8 mouse cellular contexts compared by ENCODE assay signal in the genomic region with DNA sequence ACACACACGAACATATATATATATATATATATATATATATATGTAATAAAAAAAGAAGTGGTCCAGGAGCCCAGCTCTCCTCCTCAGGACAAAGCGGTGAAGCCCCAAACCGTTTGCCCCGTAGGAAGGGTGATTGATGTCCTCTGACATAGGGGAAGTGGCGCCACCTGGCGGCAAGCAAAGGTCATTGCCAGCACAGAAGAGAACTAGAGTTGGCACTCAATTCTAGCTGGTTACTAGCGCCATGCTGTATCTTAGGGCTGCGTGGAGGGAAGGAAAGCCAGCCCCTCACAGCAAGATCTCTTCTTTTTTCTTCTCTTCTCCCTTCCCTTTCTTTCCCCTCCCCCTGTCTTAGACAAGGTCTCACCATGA. TPM values are rescaled to one million over a fixed set of nuclear protein-coding genes. Genes with fewer than 3 reads are reported as not detected.
DNase-seq lines count a peak whose midpoint lies in the region; ATAC-seq and TF ChIP-seq lines count a peak whose summit lies in the region.

No protein-coding gene starts in this region.

- H3K9me3 ChIP-seq in hindbrain, embryonic 10.5 days: no peaks in the 10 kb centered on the region
- no peaks in the 10 kb centered on the region for H3K9me3 ChIP-seq in hindbrain, embryonic 16.5 days (ENCODE audit: control insufficient read depth, low read length)
- H3K9me3 ChIP-seq in MEL (replicated peaks; ENCODE audit: insufficient read depth, low read length): no peaks in the 10 kb centered on the region

- 14% methylated on average over 8 of the region's 8 CpGs for WGBS in hindbrain, embryonic 10.5 days
- WGBS in hindbrain, embryonic 16.5 days: 15% methylated on average over 8 of the region's 8 CpGs
- WGBS in liver, adult 2 months: 17% methylated on average over 8 of the region's 8 CpGs

- peak; percentile 86 to 95 (median 91) for TF ChIP-seq CTCF in MEL (IDR thresholded peaks at IDR 0.05 in 2 of 3, conservative IDR thresholded peaks at IDR 0.05 in 1 of 3; ENCODE audit: control insufficient read depth in 1 of 3, insufficient read depth in 1 of 3, low read depth in 2 of 3, low read length in 3 of 3, poor library complexity in 1 of 3, severe bottlenecking in 1 of 3)
- TF ChIP-seq CTCF in liver, adult 2 months (IDR thresholded peaks at IDR 0.05; ENCODE audit: low read depth, low read length): peak; percentile 96

- H3K4me1 ChIP-seq in hindbrain, embryonic 10.5 days (replicated peaks): peaks cover 14% of the 10 kb centered on the region
- H3K4me1 ChIP-seq in hindbrain, embryonic 16.5 days (ENCODE audit: control insufficient read depth, insufficient read depth, low read depth, low read length): no peaks in the 10 kb centered on the region
- H3K4me1 ChIP-seq in MEL (ENCODE audit: control insufficient read depth in 1 of 2, insufficient read depth in 2 of 2, low read length in 2 of 2): no peaks in the 10 kb centered on the region
- H3K4me1 ChIP-seq in liver, adult 2 months (ENCODE audit: control insufficient read depth, insufficient read depth, low read length): no peaks in the 10 kb centered on the region

- no peak for ATAC-seq in hindbrain, embryonic 16.5 days

- no peak overlapping the region for H3K9ac ChIP-seq in hindbrain, embryonic 16.5 days (ENCODE audit: low read depth, low read length)
- H3K9ac ChIP-seq in MEL (ENCODE audit: control insufficient read depth, low read depth, low read length, poor library complexity, severe bottlenecking): no peak overlapping the region
- H3K9ac ChIP-seq in liver, adult 2 months (ENCODE audit: low read depth, low read length): no peak overlapping the region

- TF ChIP-seq RAD21 in MEL (IDR thresholded peaks at IDR 0.05; ENCODE audit: low read depth, low read length): peak; percentile 67

- no peak for TF ChIP-seq POLR2A in MEL (IDR thresholded peaks at IDR 0.05; ENCODE audit: control insufficient read depth in 1 of 2, insufficient read depth in 1 of 2, low read depth in 1 of 2, low read length in 2 of 2, poor library complexity in 1 of 2)
- TF ChIP-seq POLR2A in liver, adult 2 months (IDR thresholded peaks at IDR 0.05; ENCODE audit: extremely low read depth, insufficient read depth, low read length): no peak

- DNase-seq in hindbrain, embryonic 10.5 days (ENCODE audit: low spot score): peak; percentile 52
- DNase-seq in 416B (ENCODE audit: low read depth) (peak; percentile 70), MEL (ENCODE audit: low read depth, low spot score) (peak; percentile 64)
- peak; percentile 52 to 75 for DNase-seq in cerebellum, postnatal 25 days
- peak; percentile 33 for DNase-seq in liver, adult 2 months (ENCODE audit: extremely low read depth, low read depth, low spot score)
- peak; percentile 40 to 61 for DNase-seq in spleen, postnatal 36 days (ENCODE audit: low spot score in 2 of 2)
- DNase-seq in right cerebral cortex, postnatal 25 days: no peak

- H3K4me3 ChIP-seq in hindbrain, embryonic 10.5 days: no peak overlapping the region
- H3K4me3 ChIP-seq in hindbrain, embryonic 16.5 days (ENCODE audit: low read length): no peak overlapping the region
- no peak overlapping the region for H3K4me3 ChIP-seq in MEL (ENCODE audit: control insufficient read depth in 1 of 2, insufficient read depth in 1 of 2, low read depth in 2 of 2, low read length in 2 of 2)
- H3K4me3 ChIP-seq in liver, adult 2 months (ENCODE audit: insufficient read depth, low read depth, low read length): no peak overlapping the region

- no peaks in the 10 kb centered on the region for H3K79me2 ChIP-seq in MEL (ENCODE audit: control insufficient read depth, insufficient read depth, low read length, poor library complexity)
- no peaks in the 10 kb centered on the region for H3K79me2 ChIP-seq in liver, adult 2 months (ENCODE audit: control insufficient read depth, insufficient read depth, low read length)

- no peak overlapping the region for H3K27ac ChIP-seq in hindbrain, embryonic 10.5 days
- no peak overlapping the region for H3K27ac ChIP-seq in hindbrain, embryonic 16.5 days (ENCODE audit: low read depth, low read length)
- H3K27ac ChIP-seq in MEL (ENCODE audit: control insufficient read depth, low read depth, low read length): no peak overlapping the region
- H3K27ac ChIP-seq in liver, adult 2 months (replicated peaks; ENCODE audit: insufficient read depth, low read depth, low read length): no peak overlapping the region

- no peak overlapping the region for H3K4me2 ChIP-seq in hindbrain, embryonic 16.5 days (ENCODE audit: low read length)

- H3K36me3 ChIP-seq in hindbrain, embryonic 10.5 days: no peaks in the 10 kb centered on the region
- H3K36me3 ChIP-seq in hindbrain, embryonic 16.5 days (ENCODE audit: control insufficient read depth, insufficient read depth, low read length): no peaks in the 10 kb centered on the region
- H3K36me3 ChIP-seq in MEL (ENCODE audit: control insufficient read depth in 1 of 2, insufficient read depth in 2 of 2, low read length in 2 of 2): no peaks in the 10 kb centered on the region
- no peaks in the 10 kb centered on the region for H3K36me3 ChIP-seq in liver, adult 2 months (ENCODE audit: control insufficient read depth, insufficient read depth, low read length)

- TF ChIP-seq EP300 in MEL (IDR thresholded peaks at IDR 0.05; ENCODE audit: low read depth in 1 of 2, low read length in 2 of 2): no peak

- H3K27me3 ChIP-seq in hindbrain, embryonic 10.5 days (ENCODE audit: insufficient read depth, poor library complexity, severe bottlenecking): 0 out of 2 replicates have a peak, but pooled peaks cover 3% of the 10 kb centered on the region
- H3K27me3 ChIP-seq in hindbrain, embryonic 16.5 days (replicated peaks; ENCODE audit: control insufficient read depth, insufficient read depth, low read length): no peaks in the 10 kb centered on the region; the same call in 1 of the 2 replicates
- H3K27me3 ChIP-seq in MEL (ENCODE audit: control insufficient read depth in 1 of 2, insufficient read depth in 2 of 2, low read length in 2 of 2): peaks cover 0 to 7% of the 10 kb centered on the region in 2 experiments; a peak in 2 of 4 replicates
- no peaks in the 10 kb centered on the region for H3K27me3 ChIP-seq in liver, adult 2 months (ENCODE audit: control insufficient read depth, insufficient read depth, low read length)

TF ChIP-seq in MEL, 35 proteins besides CTCF, POLR2A, EP300 and RAD21:
- TF ChIP-seq SMC3 (IDR thresholded peaks at IDR 0.05; ENCODE audit: low read depth, low read length): peak; percentile 91
- no peak for TF ChIP-seq MAFK (IDR thresholded peaks at IDR 0.05; ENCODE audit: borderline replicate concordance, low read depth, low read length)
- TF ChIP-seq MAX (IDR thresholded peaks at IDR 0.05; ENCODE audit: low read length): no peak
- peak; percentile 69 for TF ChIP-seq ZC3H11A (IDR thresholded peaks at IDR 0.05; ENCODE audit: low read depth, low read length)

RNA-seq across cellular contexts. Expression of a gene that starts 14.1 kb away (rescaled TPM):
- 0.59 and 0.81 TPM in 2 replicates for polyA plus RNA-seq in hindbrain, embryonic 10.5 days (2016; fragmentation: Nextera tagmentation; extraction: Ambion mirVana)
- polyA plus RNA-seq in hindbrain, embryonic 16.5 days (2015; fragmentation: Nextera tagmentation; extraction: Ambion mirVana): 0.50 and 0.54 TPM in 2 replicates
- total RNA-seq in MEL (2012; rRNA removed): 0.19 and 0.20 TPM in 2 replicates
- under 1 TPM in 1 of 2 experiments, not detected in 1; 0.88 TPM for polyA plus RNA-seq in MEL (2012; ENCODE audit: insufficient read depth in 1 of 2, insufficient read length in 2 of 2, low read depth in 1 of 2, low replicate concordance in 2 of 2, missing spikeins in 1 of 2)
- 1.6 and 2.0 TPM in 2 replicates for total RNA-seq in liver, adult 2 months (2014; rRNA removed)
- polyA plus RNA-seq in liver, adult 2 months (2012; rRNA removed): 1.4 and 2.0 TPM in 2 replicates

RNA-seq across cellular contexts. Expression of a gene that starts 46.0 kb away (rescaled TPM):
- 1.1 and 2.0 TPM in 2 replicates for polyA plus RNA-seq in hindbrain, embryonic 10.5 days (2016; fragmentation: Nextera tagmentation; extraction: Ambion mirVana)
- 2.8 and 3.0 TPM in 2 replicates for polyA plus RNA-seq in hindbrain, embryonic 16.5 days (2015; fragmentation: Nextera tagmentation; extraction: Ambion mirVana)
- 0.58 and 0.65 TPM in 2 replicates for total RNA-seq in MEL (2012; rRNA removed)
- polyA plus RNA-seq in MEL (2012; ENCODE audit: insufficient read depth in 1 of 2, insufficient read length in 2 of 2, low read depth in 1 of 2, low replicate concordance in 2 of 2, missing spikeins in 1 of 2): 1 to 10 TPM in 1 of 2 experiments, not detected in 1; 4.9 TPM
- 7.8 and 8.0 TPM in 2 replicates for total RNA-seq in liver, adult 2 months (2014; rRNA removed)
- polyA plus RNA-seq in liver, adult 2 months (2012; rRNA removed): 2.9 and 3.3 TPM in 2 replicates
